Mouse (Mus musculus) CD4-positive, CD25-positive, alpha-beta regulatory T cell, adult 2 months (primary cell): ENCODE measurements around the gene Scly.

Source experiments
- DNase-seq: peaks from one replicate; pipeline ENCODE4 v3.0.0-alpha.2; 2012; ENCODE audit warnings: low read depth, low spot score

The Scly gene

GRCm38 (mm10) chr1:91362113-91362512 is 64.0 kb downstream of the Scly start:
- DNase-seq: no peak

GRCm38 (mm10) chr1:91364822-91365644 is 66.9 kb downstream of the Scly start:
- no peak for DNase-seq

DNA sequence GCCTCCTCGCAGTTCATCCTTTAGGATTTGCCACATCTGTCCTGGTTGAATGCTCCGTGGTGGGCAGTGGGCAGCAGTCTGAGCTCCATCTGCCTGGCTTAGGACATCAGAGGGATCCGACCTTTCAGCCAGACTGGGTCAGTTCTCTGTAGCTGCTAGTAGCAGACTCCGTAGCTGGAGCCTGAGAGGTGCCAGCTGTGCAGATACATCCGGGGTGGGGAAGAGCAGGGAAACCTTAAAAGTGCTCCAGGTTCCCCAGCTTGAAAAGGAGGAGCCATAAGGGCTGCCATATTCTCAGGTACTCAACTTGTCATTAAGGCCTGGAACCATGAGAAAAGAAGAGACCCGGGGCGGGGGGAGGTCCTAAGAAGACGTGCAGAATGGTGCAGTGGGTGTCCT is 67.7 kb downstream of the Scly start:
- no peak for DNase-seq

DNA sequence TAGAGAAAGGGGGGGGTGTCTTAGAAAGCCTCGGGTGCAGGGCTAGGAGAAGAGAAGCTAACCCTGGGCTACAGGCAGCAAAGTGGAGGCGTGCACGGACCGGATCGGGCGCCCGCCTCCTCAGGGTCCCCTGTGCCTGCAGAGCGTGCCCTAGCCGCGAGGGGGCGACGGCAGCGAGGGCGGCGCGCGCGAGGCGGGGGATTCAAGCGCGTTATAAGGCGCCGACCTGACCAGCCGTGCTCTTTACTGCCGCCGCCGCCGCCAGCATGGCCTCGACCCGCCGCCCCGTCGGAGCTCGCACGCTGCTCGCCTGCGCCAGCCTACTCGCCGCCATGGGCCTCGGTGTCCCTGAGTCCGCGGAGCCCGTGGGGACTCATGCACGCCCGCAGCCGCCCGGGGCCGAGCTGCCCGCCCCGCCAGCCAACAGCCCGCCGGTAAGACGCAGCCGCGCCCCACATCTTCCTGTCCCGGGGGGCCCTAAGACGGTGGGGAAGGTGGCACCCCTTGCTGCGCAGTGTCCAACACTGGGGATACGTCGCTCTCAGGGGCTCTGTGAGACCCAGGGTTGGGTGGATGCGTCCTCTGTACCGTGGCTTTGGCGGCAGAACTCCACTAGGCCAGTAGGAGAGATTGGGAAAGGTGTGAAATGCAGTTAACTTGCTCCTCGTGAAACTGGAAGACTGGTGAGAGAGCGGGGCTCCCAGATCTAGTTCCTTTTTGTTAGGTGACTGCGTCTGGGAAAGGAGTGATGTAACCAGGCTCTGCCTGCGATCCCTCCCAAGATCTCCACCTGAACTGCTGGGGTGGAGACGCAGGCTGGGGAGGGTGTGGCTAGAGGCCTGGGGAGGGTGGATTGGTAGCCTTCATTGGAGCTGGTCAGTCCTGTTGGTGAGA is 68.3 kb downstream of the Scly start, which contains the start of gene Erfe:
TSS of gene Erfe (plus strand) at position 216 of the 894 bp plus-strand sequence.
- peak; percentile 85 for DNase-seq

- no peak for DNase-seq
These were observed 69.2 kb downstream of the Scly start for GRCm38 (mm10) chr1:91367295-91367694.

GRCm38 (mm10) chr1:91369408-91369807 is 71.3 kb downstream of the Scly start:
- no peak for DNase-seq

- DNase-seq: no peak
These were observed 71.9 kb downstream of the Scly start for GRCm38 (mm10) chr1:91370055-91370454.
